Comparison of ENCODE assay signal across 8 mouse cellular contexts in the genomic region with DNA sequence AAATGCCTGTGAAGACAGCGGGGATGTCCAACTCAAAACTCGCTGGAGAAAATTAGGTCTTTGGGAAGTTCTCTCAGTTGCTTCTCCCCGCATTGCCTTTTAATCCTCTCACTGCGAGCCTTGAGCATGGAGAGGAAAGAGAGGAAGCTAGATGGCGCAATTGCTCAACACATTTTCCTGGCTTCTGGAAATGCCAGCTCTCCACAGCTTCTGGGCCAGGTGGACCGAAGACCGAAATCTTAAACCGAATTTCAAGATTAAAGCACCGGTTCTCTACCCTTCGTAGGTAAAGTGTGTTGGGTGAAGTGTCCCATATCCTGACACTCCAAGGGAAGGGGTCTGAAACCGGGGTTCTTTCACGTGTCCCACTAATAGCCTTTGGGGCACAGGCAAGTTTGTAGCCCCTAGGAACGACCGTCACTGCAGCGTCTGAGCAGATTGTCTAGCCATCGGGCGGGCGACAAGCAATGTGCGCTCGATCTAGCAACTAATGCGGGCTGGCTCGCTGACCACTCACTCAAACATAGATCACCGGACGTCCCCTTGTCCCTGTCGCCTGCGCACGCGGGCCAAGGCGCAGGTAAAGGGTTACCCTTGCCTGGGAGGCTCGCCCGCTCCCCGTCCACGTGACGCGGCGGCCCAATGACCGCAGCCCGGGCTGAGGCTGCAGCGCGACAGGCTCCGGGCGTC. TPM values are rescaled to one million over a fixed set of nuclear protein-coding genes. Genes with fewer than 3 reads are reported as not detected.
DNase-seq lines count a peak whose midpoint lies in the region; TF ChIP-seq lines count a peak whose summit lies in the region.

A gene (plus strand): TSS at position 545 of the 690 bp plus-strand sequence.

- peak within 1 kb of the TSS; percentile 34; the same call in 1 of the 2 replicates for H3K27ac ChIP-seq in left cerebral cortex, adult 2 months

- peak within 1 kb of the TSS; percentile 51 for H3K4me3 ChIP-seq in left cerebral cortex, adult 2 months

- peak; percentile 87 for DNase-seq in ZHBTc4 (ENCODE audit: low read depth, low spot score)
- peak; percentile 24 to 54 for DNase-seq in cerebellum, postnatal 4 days (ENCODE audit: low spot score in 2 of 2)
- peak; percentile 42 to 59 for DNase-seq in gastrocnemius, adult 8-10 months (ENCODE audit: low spot score in 2 of 2)
- DNase-seq in hindlimb bud, embryonic 11.5 days (ENCODE audit: extremely low spot score, low read depth, low spot score), result peak; percentile 79
- DNase-seq in left cerebral cortex, adult 2 months (ENCODE audit: extremely low spot score in 1 of 2, low spot score in 2 of 2), result peak; percentile 61 to 68
- DNase-seq in lung, postnatal 4 days, result peak; percentile 81 to 83
- peak; percentile 59 for DNase-seq in right cerebral cortex, adult 18-20 months
- DNase-seq in urinary bladder, postnatal 36 days (ENCODE audit: low spot score in 2 of 2), result peak; percentile 66 to 71

- TF ChIP-seq CTCF in left cerebral cortex, adult 2 months (IDR thresholded peaks at IDR 0.05), result peak; percentile 74

- intact Hi-C loops in left cerebral cortex, adult 2 months (cut with DNase I), result loop anchor here (1.0 to 10.0 kb wide), 2 partner anchors 74 to 253 kb away; no protein-coding TSS in a partner anchor

RNA-seq across cellular contexts. Expression of the gene that starts here (rescaled TPM):
- 10 to 100 TPM; 13.8 to 20.0 (median 14.3) TPM for total RNA-seq in gastrocnemius, adult 8-10 months (2022)
- 1 to 10 TPM; 3.5 to 4.1 TPM for total RNA-seq in left cerebral cortex, adult 2 months (2021)

Comparison
In these comparisons a context has a peak if more than half of its experiments do, and no peak if none do; other contexts are left out.
1. Peak in every context shown above with its lines: DNase-seq, H3K4me3 ChIP-seq and H3K27ac ChIP-seq.